Mouse (Mus musculus): ENCODE measurements at regions not wholly inside any gene's neighbourhood (a gene's known extent, or its start where the extent isn't known, plus 50 kb on each side); places are given as distances from the start of the nearest gene placed in this dataset.

DNA sequence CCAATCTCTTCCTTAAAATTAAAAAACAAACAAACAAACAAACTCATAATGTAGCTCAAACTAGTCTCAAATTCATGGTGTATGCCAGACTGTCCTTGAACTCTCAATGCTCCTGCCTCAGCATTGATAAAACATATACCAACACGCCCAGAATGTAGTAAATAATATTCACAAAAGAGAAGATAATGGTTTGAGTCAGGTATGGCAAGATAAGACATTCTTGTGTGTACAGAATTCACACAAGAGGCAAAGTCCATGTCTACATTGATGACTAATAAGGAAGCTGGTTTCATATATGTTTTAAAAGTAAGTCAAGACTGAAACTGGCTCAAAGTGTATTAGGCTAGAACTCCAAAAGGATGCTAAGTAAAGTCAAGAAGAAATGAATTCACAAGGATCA, 526.6 kb upstream of the Id4 start:
- H3K9me3 ChIP-seq: no peaks in the 10 kb centered on the region
- H3K27ac ChIP-seq: no peak overlapping the region
- 65% methylated on average over 1 of the region's 1 CpGs for WGBS
- no peaks in the 10 kb centered on the region for H3K4me1 ChIP-seq
- H3K36me3 ChIP-seq: no peaks in the 10 kb centered on the region
- DNase-seq (ENCODE audit: low spot score): no peak
- no peak overlapping the region for H3K4me3 ChIP-seq
- no peaks in the 10 kb centered on the region for H3K27me3 ChIP-seq (ENCODE audit: insufficient read depth, poor library complexity, severe bottlenecking)

- H3K4me1 ChIP-seq: no peaks in the 10 kb centered on the region
- H3K36me3 ChIP-seq: no peaks in the 10 kb centered on the region
- H3K27me3 ChIP-seq (ENCODE audit: insufficient read depth, poor library complexity, severe bottlenecking): no peaks in the 10 kb centered on the region
- H3K27ac ChIP-seq: no peak overlapping the region
- no peak for DNase-seq (ENCODE audit: low spot score)
- H3K4me3 ChIP-seq: no peak overlapping the region
- WGBS: 68% methylated on average over 8 of the region's 8 CpGs
- H3K9me3 ChIP-seq: no peaks in the 10 kb centered on the region
Observed at GRCm38 (mm10) chr13:47735426-47736063, 525.5 kb upstream of the Id4 start.

GRCm38 (mm10) chr13:47748906-47749305, 512.1 kb upstream of the Id4 start:
- H3K4me3 ChIP-seq: no peak overlapping the region
- H3K27me3 ChIP-seq (ENCODE audit: insufficient read depth, poor library complexity, severe bottlenecking): no peaks in the 10 kb centered on the region
- H3K27ac ChIP-seq: no peak overlapping the region
- no peaks in the 10 kb centered on the region for H3K36me3 ChIP-seq
- no peak for DNase-seq (ENCODE audit: low spot score)
- no peaks in the 10 kb centered on the region for H3K4me1 ChIP-seq
- no peaks in the 10 kb centered on the region for H3K9me3 ChIP-seq

- H3K9me3 ChIP-seq: no peaks in the 10 kb centered on the region
- H3K4me1 ChIP-seq: no peaks in the 10 kb centered on the region
- no peak overlapping the region for H3K4me3 ChIP-seq
- WGBS: 76% methylated on average over 2 of the region's 2 CpGs
- no peaks in the 10 kb centered on the region for H3K27me3 ChIP-seq (ENCODE audit: insufficient read depth, poor library complexity, severe bottlenecking)
- H3K27ac ChIP-seq: no peak overlapping the region
- H3K36me3 ChIP-seq: no peaks in the 10 kb centered on the region
- DNase-seq (ENCODE audit: low spot score): no peak
Observed at GRCm38 (mm10) chr13:47751033-47751432, 510.0 kb upstream of the Id4 start.

GRCm38 (mm10) chr13:47764802-47765597, 496.0 kb upstream of the Id4 start:
- H3K9me3 ChIP-seq: no peaks in the 10 kb centered on the region
- H3K4me3 ChIP-seq: no peak overlapping the region
- DNase-seq (ENCODE audit: low spot score): no peak
- no peaks in the 10 kb centered on the region for H3K36me3 ChIP-seq
- H3K27ac ChIP-seq: no peak overlapping the region
- no peaks in the 10 kb centered on the region for H3K27me3 ChIP-seq (ENCODE audit: insufficient read depth, poor library complexity, severe bottlenecking)
- 73% methylated on average over 16 of the region's 16 CpGs for WGBS
- H3K4me1 ChIP-seq: no peaks in the 10 kb centered on the region

- WGBS: 87% methylated on average over 9 of the region's 9 CpGs
- Histone ChIP-seq H3K9me3 (no peaks in the 10 kb centered on the region), H3K4me1 (no peaks in the 10 kb centered on the region), H3K4me3 (no peak overlapping the region), H3K27ac (no peak overlapping the region), H3K27me3 (ENCODE audit: insufficient read depth, poor library complexity, severe bottlenecking) (no peaks in the 10 kb centered on the region), H3K36me3 (no peaks in the 10 kb centered on the region)
- DNase-seq (ENCODE audit: low spot score): no peak
Observed at GRCm38 (mm10) chr13:47768963-47769527, 492.0 kb upstream of the Id4 start.

DNA sequence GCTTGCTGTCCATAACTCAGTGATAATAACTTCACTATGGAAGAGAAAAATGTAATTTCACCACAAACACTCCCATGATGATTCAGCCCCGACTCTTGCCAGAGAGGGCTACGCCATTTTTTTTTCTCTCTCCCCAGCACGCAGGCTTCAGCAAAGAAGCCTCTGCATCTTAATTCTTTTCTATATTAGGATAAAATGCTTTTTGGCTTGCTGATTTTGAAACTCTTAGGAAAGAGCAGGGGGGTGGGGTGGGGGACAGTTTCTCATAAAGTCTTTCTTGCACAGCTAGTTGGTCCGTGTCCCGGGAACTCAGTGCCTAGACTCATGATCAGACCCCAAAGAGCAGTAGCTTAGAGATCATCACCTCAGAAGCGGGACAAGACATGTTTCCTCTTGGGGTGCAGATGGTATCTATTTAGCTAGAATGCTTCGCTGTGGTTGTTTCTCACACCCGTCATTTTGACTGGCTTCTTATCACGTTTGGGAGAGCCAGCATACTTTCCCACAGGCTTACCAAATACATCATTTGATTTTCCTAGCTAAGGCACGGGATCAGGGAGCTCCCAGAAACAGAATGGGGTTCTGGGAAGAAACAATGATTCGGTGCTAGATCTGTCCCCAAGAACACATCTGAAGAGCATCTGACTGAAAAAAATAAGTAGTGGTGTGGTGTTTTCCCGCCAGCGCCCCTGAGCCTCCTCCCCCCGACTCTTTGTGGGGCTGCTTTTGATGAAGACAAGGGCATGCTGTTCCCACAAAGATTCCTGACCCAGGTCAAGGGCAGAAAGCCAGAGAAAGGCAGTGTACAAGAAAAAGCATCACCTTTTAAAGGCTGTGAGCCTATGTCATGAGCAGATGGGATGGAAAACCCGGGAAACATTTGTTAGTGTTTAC, 483.6 kb upstream of the Id4 start:
- peaks cover 8% of the 10 kb centered on the region; the same call in 1 of the 2 replicates for H3K4me1 ChIP-seq
- no peak for DNase-seq (ENCODE audit: low spot score)
- no peaks in the 10 kb centered on the region for H3K36me3 ChIP-seq
- no peaks in the 10 kb centered on the region for H3K27me3 ChIP-seq (ENCODE audit: insufficient read depth, poor library complexity, severe bottlenecking)
- WGBS: 54% methylated on average over 15 of the region's 15 CpGs
- H3K9me3 ChIP-seq: no peaks in the 10 kb centered on the region
- H3K27ac ChIP-seq: peak overlapping the region; percentile 39
- no peak overlapping the region for H3K4me3 ChIP-seq

- Histone ChIP-seq H3K4me3 (no peak overlapping the region), H3K36me3 (no peaks in the 10 kb centered on the region), H3K4me1 (peaks cover 8% of the 10 kb centered on the region; the same call in 1 of the 2 replicates), H3K27ac (no peak overlapping the region), H3K9me3 (no peaks in the 10 kb centered on the region), H3K27me3 (ENCODE audit: insufficient read depth, poor library complexity, severe bottlenecking) (no peaks in the 10 kb centered on the region)
- no peak for DNase-seq (ENCODE audit: low spot score)
- WGBS: 81% methylated on average over 10 of the region's 14 CpGs
Observed at GRCm38 (mm10) chr13:47778218-47779009, 482.6 kb upstream of the Id4 start.

DNA sequence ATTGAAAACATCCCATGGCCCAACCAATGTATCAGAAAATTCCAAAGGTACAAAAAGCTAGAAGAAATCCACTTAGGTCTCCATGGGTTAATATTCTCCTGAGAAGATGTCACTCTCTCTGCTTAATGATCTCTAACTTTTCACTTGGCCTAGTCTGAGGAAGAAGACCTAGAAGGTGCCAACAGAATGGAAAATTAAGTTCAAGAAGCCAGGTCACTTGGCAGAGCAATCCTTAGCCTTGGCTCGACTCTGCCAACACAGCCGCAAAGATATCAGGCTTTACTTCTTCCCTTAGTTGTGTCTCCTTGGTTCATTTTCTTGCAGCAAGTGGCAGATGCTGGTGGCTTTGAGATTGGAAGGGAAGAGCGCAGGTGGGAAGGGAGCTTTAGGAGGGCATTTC, 476.6 kb upstream of the Id4 start:
- Histone ChIP-seq H3K36me3 (no peaks in the 10 kb centered on the region), H3K4me1 (no peaks in the 10 kb centered on the region), H3K27ac (no peak overlapping the region), H3K27me3 (ENCODE audit: insufficient read depth, poor library complexity, severe bottlenecking) (no peaks in the 10 kb centered on the region), H3K9me3 (no peaks in the 10 kb centered on the region), H3K4me3 (no peak overlapping the region)
- DNase-seq (ENCODE audit: low spot score): no peak
- 86% methylated on average over 3 of the region's 3 CpGs for WGBS

- DNase-seq (ENCODE audit: low spot score): no peak
- Histone ChIP-seq H3K4me3 (no peak overlapping the region), H3K27ac (no peak overlapping the region), H3K4me1 (no peaks in the 10 kb centered on the region), H3K27me3 (ENCODE audit: insufficient read depth, poor library complexity, severe bottlenecking) (no peaks in the 10 kb centered on the region), H3K9me3 (no peaks in the 10 kb centered on the region), H3K36me3 (no peaks in the 10 kb centered on the region)
- 76% methylated on average over 4 of the region's 4 CpGs for WGBS
Observed at GRCm38 (mm10) chr13:47797859-47798258, 463.2 kb upstream of the Id4 start.

DNA sequence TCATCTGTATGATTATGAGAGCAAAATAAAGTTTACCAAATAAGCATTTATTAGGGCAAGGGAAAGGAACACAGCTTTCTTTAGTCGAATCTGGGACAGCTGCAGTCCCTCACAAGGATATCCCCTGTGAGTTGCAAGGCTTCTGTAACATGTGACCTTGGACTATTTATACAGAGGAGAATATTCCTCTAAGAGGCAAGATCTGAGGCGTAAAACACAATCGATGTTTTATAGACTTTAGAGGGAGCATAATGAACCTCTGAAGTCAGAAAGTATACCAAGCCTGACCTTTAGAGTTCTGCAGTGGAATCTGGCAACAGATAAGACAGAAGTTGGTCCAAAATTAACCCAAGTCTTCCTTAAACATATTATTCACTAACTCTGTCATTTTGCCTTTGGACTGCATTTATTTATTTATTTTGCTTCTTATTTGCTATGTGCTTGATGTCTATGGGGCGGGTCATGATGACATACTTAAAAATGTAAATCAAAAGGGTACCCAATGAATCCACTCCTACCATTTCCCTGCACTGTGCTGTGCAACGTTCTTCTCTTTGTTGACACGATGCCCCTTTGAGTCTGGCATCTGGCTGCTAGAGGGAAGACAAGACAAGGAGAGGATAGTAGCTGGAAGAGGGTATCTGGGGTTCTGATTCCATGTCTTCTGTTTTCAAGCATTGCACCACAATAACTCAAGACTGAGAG, 449.2 kb upstream of the Id4 start:
- Histone ChIP-seq H3K27me3 (ENCODE audit: insufficient read depth, poor library complexity, severe bottlenecking) (no peaks in the 10 kb centered on the region), H3K4me3 (no peak overlapping the region), H3K36me3 (no peaks in the 10 kb centered on the region), H3K4me1 (no peaks in the 10 kb centered on the region), H3K27ac (no peak overlapping the region), H3K9me3 (no peaks in the 10 kb centered on the region)
- no peak for DNase-seq (ENCODE audit: low spot score)
- WGBS: 76% methylated on average over 6 of the region's 6 CpGs
